Mouse (Mus musculus): Measurements from ENCODE around the gene Ccdc6.

DNA sequence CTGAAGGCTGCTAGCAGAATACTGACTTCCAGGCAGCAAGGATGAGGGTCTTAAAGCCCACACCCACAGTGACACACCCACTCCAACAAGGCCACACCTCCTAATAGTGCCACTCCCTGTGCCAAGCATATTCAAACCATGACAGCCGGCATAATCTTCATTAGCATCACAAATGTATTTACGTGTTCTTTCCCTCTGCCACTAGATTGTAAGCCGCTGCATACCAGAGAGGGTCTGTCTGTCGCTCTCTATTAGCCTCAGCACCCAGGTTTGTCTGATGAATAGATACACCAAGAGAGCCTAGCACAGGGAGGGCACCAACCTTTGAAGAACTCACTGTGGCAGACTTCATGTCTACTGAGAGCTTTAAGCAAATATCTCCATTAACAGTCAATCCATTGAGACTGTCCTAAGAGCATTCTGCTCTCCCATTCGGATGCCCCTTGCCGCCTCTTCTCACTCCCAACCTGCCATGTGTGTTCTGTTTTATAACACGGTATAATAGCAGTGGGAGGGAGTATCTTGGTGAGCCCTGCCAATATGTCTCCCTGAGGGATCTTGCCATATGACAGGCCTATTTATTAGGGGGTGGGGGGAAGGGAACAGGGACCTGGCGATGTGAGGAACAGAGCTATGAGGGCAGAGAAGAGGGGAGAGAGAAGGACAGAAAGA is 30.3 kb upstream of the Ccdc6 start:
- no peak for TF ChIP-seq POLR2A (IDR thresholded peaks at IDR 0.05; ENCODE audit: insufficient read depth, low read depth, low read length)
- TF ChIP-seq CTCF (IDR thresholded peaks at IDR 0.05): no peak
